Mouse (Mus musculus) intestine, postnatal 0 days (tissue): ENCODE data around the gene Wdr63. TPM values are rescaled to one million over a fixed set of nuclear protein-coding genes. Genes with fewer than 3 reads are reported as not detected.

Experiments used
- ATAC-seq: fragments of 200-750 bp; cut with Nextera tagmentation; 2 replicates; pipeline ENCODE4 v1.8.0; 2017; ENCODE audit warnings: mild to moderate bottlenecking, moderate TSS enrichment, moderate library complexity
- H3K27ac ChIP-seq: fragments of 300-500 bp; sonication (generic); 2 replicates; pipeline ENCODE4 v1.5.1; 2014; ENCODE audit warnings: mild to moderate bottlenecking, low read depth, low read length, moderate library complexity
- H3K27me3 ChIP-seq: fragments of 300-500 bp; sonication (generic); replicated peaks from 2 replicates; pipeline ENCODE4 v1.6.1; 2014; ENCODE audit warnings: low read length, mixed read lengths; ENCODE audit not compliant: control insufficient read depth, insufficient read depth
- H3K36me3 ChIP-seq: fragments of 300-500 bp; sonication (generic); 2 replicates; pipeline ENCODE4 v1.6.1; 2014; ENCODE audit warnings: mild to moderate bottlenecking, moderate library complexity; ENCODE audit not compliant: control insufficient read depth, insufficient read depth
- H3K4me1 ChIP-seq: fragments of 300-500 bp; sonication (generic); replicated peaks from 2 replicates; pipeline ENCODE4 v1.6.1; 2014; ENCODE audit warnings: antibody characterized with exemption, low read length, mixed read lengths; ENCODE audit not compliant: control insufficient read depth, insufficient read depth
- H3K4me2 ChIP-seq: fragments of 300-500 bp; sonication (generic); replicated peaks from 2 replicates; pipeline ENCODE4 v1.6.1; 2014; ENCODE audit warnings: low read depth, mild to moderate bottlenecking, moderate library complexity
- H3K4me3 ChIP-seq: fragments of 300-500 bp; sonication (generic); 2 replicates; pipeline ENCODE4 v1.5.1; 2014; ENCODE audit warnings: low read depth, low read length
- H3K9ac ChIP-seq: fragments of 300-500 bp; sonication (generic); 2 replicates; pipeline ENCODE4 v1.6.1; 2014; ENCODE audit warnings: mild to moderate bottlenecking, low read depth, low read length
- H3K9me3 ChIP-seq: fragments of 300-500 bp; sonication (generic); 2 replicates; pipeline ENCODE4 v1.6.1; 2016; ENCODE audit warnings: mixed run types; ENCODE audit not compliant: control insufficient read depth
- CTCF ChIP-seq: sonication (generic); IDR thresholded peaks from 2 replicates; pipeline ENCODE4 v1.5.1; 2016; ENCODE audit warnings: low read depth, mild to moderate bottlenecking, control low read depth, antibody characterized with exemption, moderate library complexity
- WGBS: fragments of 180-500 bp; shearing (Covaris S2); extraction: QIAGEN DNeasy Blood & Tissue Kit; methylation state at CpG from one replicate; pipeline ENCODE4 v1.1.7; 2014; 5-methylcytosine and 5-hydroxymethylcytosine counted together
- polyA plus RNA-seq: library from polyadenylated mRNA; unstranded; fragments of >200 nt; fragmentation: Nextera tagmentation; extraction: Ambion mirVana; gene quantifications from 2 replicates; pipeline ENCODE4 v1.2.1, GENCODE M21; 2015

Wdr63 gene
- polyA plus RNA-seq, 1 experiment from 2014 or later = 1.0 TPM

GRCm38 (mm10) chr3:146028406-146028805 lies 79.5 kb downstream of the Wdr63 start:
- Histone ChIP-seq H3K9ac (no peak overlapping the region), H3K4me2 (no peak overlapping the region), H3K27ac (no peak overlapping the region), H3K36me3 (no peaks in the 10 kb centered on the region), H3K27me3 (no peaks in the 10 kb centered on the region), H3K9me3 (no peaks in the 10 kb centered on the region), H3K4me3 (no peak overlapping the region), H3K4me1 (no peaks in the 10 kb centered on the region)
- 96% methylated on average over 2 of the region's 2 CpGs for WGBS
- TF ChIP-seq CTCF = no peak
- no peak for ATAC-seq

GRCm38 (mm10) chr3:146027116-146027515 lies 80.8 kb downstream of the Wdr63 start:
- Histone ChIP-seq H3K4me2 (no peak overlapping the region), H3K9ac (no peak overlapping the region), H3K4me3 (no peak overlapping the region), H3K27me3 (no peaks in the 10 kb centered on the region), H3K9me3 (no peaks in the 10 kb centered on the region), H3K36me3 (peaks cover 5% of the 10 kb centered on the region; the same call in 1 of the 2 replicates), H3K27ac (no peak overlapping the region), H3K4me1 (no peaks in the 10 kb centered on the region)
- ATAC-seq = peak; percentile 85
- no peak for TF ChIP-seq CTCF
- 18% methylated on average over 6 of the region's 6 CpGs for WGBS

- ATAC-seq = no peak
- no peak overlapping the region for H3K9ac ChIP-seq
- H3K4me2 ChIP-seq = no peak overlapping the region
- no peaks in the 10 kb centered on the region for H3K4me1 ChIP-seq
- no peak for TF ChIP-seq CTCF
- H3K27ac ChIP-seq = no peak overlapping the region
- H3K27me3 ChIP-seq = no peaks in the 10 kb centered on the region
- H3K36me3 ChIP-seq = peaks cover 5% of the 10 kb centered on the region; the same call in 1 of the 2 replicates
- H3K9me3 ChIP-seq = no peaks in the 10 kb centered on the region
- WGBS = 76% methylated on average over 6 of the region's 6 CpGs
- no peak overlapping the region for H3K4me3 ChIP-seq
These were observed 82.4 kb downstream of the Wdr63 start for GRCm38 (mm10) chr3:146025499-146025898.

- no peak overlapping the region for H3K4me3 ChIP-seq
- H3K27ac ChIP-seq = no peak overlapping the region
- H3K27me3 ChIP-seq = no peaks in the 10 kb centered on the region
- H3K9ac ChIP-seq = no peak overlapping the region
- no peak for ATAC-seq
- H3K9me3 ChIP-seq = no peaks in the 10 kb centered on the region
- peaks cover 8% of the 10 kb centered on the region; the same call in 1 of the 2 replicates for H3K36me3 ChIP-seq
- no peaks in the 10 kb centered on the region for H3K4me1 ChIP-seq
- TF ChIP-seq CTCF = 0 out of 2 replicates have a peak, but pooled peaks have one; percentile 14
- WGBS = 87% methylated on average over 7 of the region's 7 CpGs
- H3K4me2 ChIP-seq = no peak overlapping the region
These were observed 83.2 kb downstream of the Wdr63 start for GRCm38 (mm10) chr3:146024746-146025145.

GRCm38 (mm10) chr3:146022232-146022631 lies 85.7 kb downstream of the Wdr63 start:
- Histone ChIP-seq H3K27me3 (no peaks in the 10 kb centered on the region), H3K4me2 (no peak overlapping the region), H3K9ac (no peak overlapping the region), H3K36me3 (peaks cover 18% of the 10 kb centered on the region; the same call in 1 of the 2 replicates), H3K9me3 (no peaks in the 10 kb centered on the region), H3K27ac (no peak overlapping the region), H3K4me3 (no peak overlapping the region), H3K4me1 (no peaks in the 10 kb centered on the region)
- ATAC-seq = no peak
- 95% methylated on average over 9 of the region's 9 CpGs for WGBS
- no peak for TF ChIP-seq CTCF

GRCm38 (mm10) chr3:146017521-146017920 lies 90.4 kb downstream of the Wdr63 start:
- H3K36me3 ChIP-seq = peaks cover 33% of the 10 kb centered on the region

GRCm38 (mm10) chr3:146016979-146017378 lies 91.0 kb downstream of the Wdr63 start:
- Histone ChIP-seq H3K27ac (no peak overlapping the region), H3K4me3 (no peak overlapping the region), H3K4me1 (no peaks in the 10 kb centered on the region), H3K4me2 (no peak overlapping the region), H3K27me3 (no peaks in the 10 kb centered on the region), H3K36me3 (peaks cover 29% of the 10 kb centered on the region), H3K9me3 (no peaks in the 10 kb centered on the region), H3K9ac (no peak overlapping the region)
- 88% methylated on average over 13 of the region's 13 CpGs for WGBS
- no peak for TF ChIP-seq CTCF
- ATAC-seq = no peak

More at GRCm38 (mm10) chr3:146017521-146017920, 90.4 kb downstream of the Wdr63 start:
- H3K4me3 ChIP-seq = no peak overlapping the region
- ATAC-seq = no peak
- H3K27ac ChIP-seq = no peak overlapping the region
- H3K9ac ChIP-seq = no peak overlapping the region
- no peak overlapping the region for H3K4me2 ChIP-seq
- TF ChIP-seq CTCF = no peak
- WGBS = 62% methylated on average over 9 of the region's 9 CpGs
- no peaks in the 10 kb centered on the region for H3K27me3 ChIP-seq
- H3K9me3 ChIP-seq = no peaks in the 10 kb centered on the region
- H3K4me1 ChIP-seq = no peaks in the 10 kb centered on the region
